Mouse (Mus musculus): ENCODE results near the gene Sema5a. TPM values are rescaled to one million over a fixed set of nuclear protein-coding genes. Genes with fewer than 3 reads are reported as not detected.
A peak's percentile ranks its signal among the peaks of the same experiment; 100 is the strongest.

The Sema5a gene
- polyA plus RNA-seq, 1 experiment from 2014 or later: 6.4 TPM

- H3K4me2 ChIP-seq: no peak overlapping the region
These were observed 411.4 kb downstream of the Sema5a start for GRCm38 (mm10) chr15:32656017-32656416.

GRCm38 (mm10) chr15:32676446-32676845 is 431.8 kb downstream of the Sema5a start:
- Histone ChIP-seq H3K4me3 (no peak overlapping the region), H3K36me3 (no peaks in the 10 kb centered on the region), H3K9me3 (no peaks in the 10 kb centered on the region), H3K4me1 (replicated peaks) (no peaks in the 10 kb centered on the region), H3K27ac (no peak overlapping the region), H3K27me3 (no peaks in the 10 kb centered on the region), H3K4me2 (no peak overlapping the region), H3K9ac (no peak overlapping the region)
- WGBS: 82% methylated on average over 1 of the region's 1 CpGs
- no peak for ATAC-seq (ENCODE audit: low FRiP score)

More at GRCm38 (mm10) chr15:32656017-32656416, 411.4 kb downstream of the Sema5a start:
- Histone ChIP-seq H3K27ac (no peak overlapping the region), H3K4me1 (replicated peaks) (no peaks in the 10 kb centered on the region), H3K27me3 (no peaks in the 10 kb centered on the region), H3K9ac (no peak overlapping the region), H3K4me3 (no peak overlapping the region), H3K36me3 (no peaks in the 10 kb centered on the region), H3K9me3 (no peaks in the 10 kb centered on the region)
- 77% methylated on average over 4 of the region's 4 CpGs for WGBS
- no peak for ATAC-seq (ENCODE audit: low FRiP score)

- 80% methylated on average over 4 of the region's 4 CpGs for WGBS
- ATAC-seq (ENCODE audit: low FRiP score): no peak
- Histone ChIP-seq H3K27me3 (no peaks in the 10 kb centered on the region), H3K9ac (no peak overlapping the region), H3K4me3 (no peak overlapping the region), H3K4me1 (replicated peaks) (no peaks in the 10 kb centered on the region), H3K4me2 (no peak overlapping the region), H3K27ac (no peak overlapping the region), H3K36me3 (no peaks in the 10 kb centered on the region), H3K9me3 (no peaks in the 10 kb centered on the region)
These were observed 440.5 kb downstream of the Sema5a start for GRCm38 (mm10) chr15:32685152-32685551.

- ATAC-seq (ENCODE audit: low FRiP score): no peak
- no peaks in the 10 kb centered on the region for H3K4me1 ChIP-seq (replicated peaks)
- no peak overlapping the region for H3K9ac ChIP-seq
- no peaks in the 10 kb centered on the region for H3K36me3 ChIP-seq
- H3K9me3 ChIP-seq: no peaks in the 10 kb centered on the region
- no peaks in the 10 kb centered on the region for H3K27me3 ChIP-seq
- H3K4me3 ChIP-seq: no peak overlapping the region
- no peak overlapping the region for H3K27ac ChIP-seq
- no peak overlapping the region for H3K4me2 ChIP-seq
These were observed 446.4 kb downstream of the Sema5a start for GRCm38 (mm10) chr15:32691021-32691420.

GRCm38 (mm10) chr15:32693006-32693405 is 448.4 kb downstream of the Sema5a start:
- Histone ChIP-seq H3K9ac (no peak overlapping the region), H3K27me3 (no peaks in the 10 kb centered on the region), H3K36me3 (no peaks in the 10 kb centered on the region), H3K4me1 (replicated peaks) (no peaks in the 10 kb centered on the region), H3K4me2 (no peak overlapping the region), H3K4me3 (no peak overlapping the region), H3K27ac (no peak overlapping the region), H3K9me3 (no peaks in the 10 kb centered on the region)
- 87% methylated on average over 2 of the region's 2 CpGs for WGBS
- no peak for ATAC-seq (ENCODE audit: low FRiP score)

- Histone ChIP-seq H3K27me3 (no peaks in the 10 kb centered on the region), H3K4me3 (no peak overlapping the region), H3K4me2 (no peak overlapping the region), H3K4me1 (replicated peaks) (no peaks in the 10 kb centered on the region), H3K27ac (no peak overlapping the region), H3K9me3 (no peaks in the 10 kb centered on the region), H3K36me3 (no peaks in the 10 kb centered on the region), H3K9ac (no peak overlapping the region)
- 96% methylated on average over 4 of the region's 4 CpGs for WGBS
- no peak for ATAC-seq (ENCODE audit: low FRiP score)
These were observed 472.8 kb downstream of the Sema5a start for GRCm38 (mm10) chr15:32717298-32717985.

GRCm38 (mm10) chr15:32718293-32718963 is 473.8 kb downstream of the Sema5a start:
- H3K27ac ChIP-seq: no peak overlapping the region
- no peaks in the 10 kb centered on the region for H3K27me3 ChIP-seq
- H3K4me3 ChIP-seq: no peak overlapping the region
- no peaks in the 10 kb centered on the region for H3K4me1 ChIP-seq (replicated peaks)
- ATAC-seq (ENCODE audit: low FRiP score): peak; percentile 91
- no peaks in the 10 kb centered on the region for H3K9me3 ChIP-seq
- WGBS: 46% methylated on average over 4 of the region's 4 CpGs
- H3K9ac ChIP-seq: no peak overlapping the region
- no peaks in the 10 kb centered on the region for H3K36me3 ChIP-seq
- no peak overlapping the region for H3K4me2 ChIP-seq

GRCm38 (mm10) chr15:32718964-32719311 is 474.3 kb downstream of the Sema5a start:
- peak; percentile 24; the same call in 1 of the 2 replicates for ATAC-seq (ENCODE audit: low FRiP score)
- no peaks in the 10 kb centered on the region for H3K4me1 ChIP-seq (replicated peaks)

GRCm38 (mm10) chr15:32730839-32731238 is 486.2 kb downstream of the Sema5a start:
- WGBS: 42% methylated on average over 3 of the region's 3 CpGs
- H3K4me2 ChIP-seq: no peak overlapping the region
- no peaks in the 10 kb centered on the region for H3K27me3 ChIP-seq
- peak; percentile 66; the same call in 1 of the 2 replicates for ATAC-seq (ENCODE audit: low FRiP score)
- no peaks in the 10 kb centered on the region for H3K36me3 ChIP-seq
- no peaks in the 10 kb centered on the region for H3K9me3 ChIP-seq
- no peak overlapping the region for H3K9ac ChIP-seq
- H3K4me3 ChIP-seq: no peak overlapping the region
- no peak overlapping the region for H3K27ac ChIP-seq
- H3K4me1 ChIP-seq (replicated peaks): no peaks in the 10 kb centered on the region; the same call in 1 of the 2 replicates

More at GRCm38 (mm10) chr15:32718964-32719311, 474.3 kb downstream of the Sema5a start:
- Histone ChIP-seq H3K27me3 (no peaks in the 10 kb centered on the region), H3K9ac (no peak overlapping the region), H3K4me3 (no peak overlapping the region), H3K27ac (no peak overlapping the region), H3K4me2 (no peak overlapping the region), H3K9me3 (no peaks in the 10 kb centered on the region), H3K36me3 (no peaks in the 10 kb centered on the region)
- 100% methylated on average over 1 of the region's 1 CpGs for WGBS

Other genes starting within 250 kb of the Sema5a start
- not detected in 2 replicates for gene Tas2r119, start 67.5 kb upstream of the Sema5a start, polyA plus RNA-seq (2015; fragmentation: Nextera tagmentation; extraction: Ambion mirVana)